Mouse (Mus musculus) lung, postnatal 0 days (tissue): Measurements from ENCODE around the gene Ppan.

Source experiments
- CTCF ChIP-seq: IDR thresholded peaks from 2 replicates; pipeline ENCODE4 v1.5.1; 2016; ENCODE audit warnings: antibody characterized with exemption, mild to moderate bottlenecking
- EP300 ChIP-seq: IDR thresholded peaks from 2 replicates; pipeline ENCODE4 v1.6.1; 2016; ENCODE audit warnings: antibody characterized with exemption, mild to moderate bottlenecking, control low read depth

- TF ChIP-seq CTCF: no peak
- TF ChIP-seq EP300: no peak
Measured at GRCm38 (mm10) chr9:20850179-20850578, 37.8 kb upstream of the Ppan start.
